Mouse (Mus musculus): ENCODE measurements around the gene Ggt5. TPM values are rescaled to one million over a fixed set of nuclear protein-coding genes. Genes with fewer than 3 reads are reported as not detected.

Ggt5 gene
- polyA plus RNA-seq, 1 experiment from 2014 or later, result 1.2 TPM

DNA sequence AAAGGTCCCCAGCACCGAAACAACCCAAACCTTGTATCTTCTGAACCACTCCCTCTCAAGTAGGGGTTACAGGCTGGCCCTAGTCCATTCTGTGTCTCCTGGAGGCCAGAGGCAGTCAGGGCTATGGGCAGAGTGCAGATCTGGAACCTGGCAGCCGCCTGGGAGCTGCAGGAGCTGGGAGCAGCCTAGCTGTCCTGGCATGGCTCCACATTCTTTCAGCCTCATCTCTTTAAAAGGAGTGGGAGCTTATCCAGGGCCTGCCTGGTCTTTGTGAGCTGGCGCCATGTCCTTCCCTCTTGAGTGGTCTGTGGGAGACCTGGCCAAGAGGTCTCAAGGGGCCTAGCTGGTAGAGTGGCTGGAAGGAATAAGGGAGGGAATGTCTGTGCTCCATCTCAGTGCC is 58.2 kb downstream of the Ggt5 start:
- Histone ChIP-seq H3K9ac (ENCODE audit: low read depth, low read length) (no peak overlapping the region), H3K9me3 (ENCODE audit: control insufficient read depth, low read length) (no peaks in the 10 kb centered on the region), H3K4me3 (ENCODE audit: low read depth, low read length) (no peak overlapping the region), H3K36me3 (ENCODE audit: control insufficient read depth, insufficient read depth, low read length) (peaks cover 17% of the 10 kb centered on the region), H3K4me1 (replicated peaks; ENCODE audit: control insufficient read depth, insufficient read depth, low read length) (peaks cover 9% of the 10 kb centered on the region), H3K27me3 (replicated peaks; ENCODE audit: control insufficient read depth, insufficient read depth, low read length) (no peaks in the 10 kb centered on the region), H3K4me2 (no peak overlapping the region), H3K27ac (ENCODE audit: low read depth, low read length) (no peak overlapping the region)
- DNase-seq (ENCODE audit: low spot score), result no peak
- no peak for ATAC-seq (replicated peaks; ENCODE audit: low FRiP score)
- 91% methylated on average over 3 of the region's 3 CpGs for WGBS

GRCm38 (mm10) chr10:75648091-75648490 is 59.0 kb downstream of the Ggt5 start:
- no peaks in the 10 kb centered on the region for H3K27me3 ChIP-seq (replicated peaks; ENCODE audit: control insufficient read depth, insufficient read depth, low read length)
- H3K4me1 ChIP-seq (replicated peaks; ENCODE audit: control insufficient read depth, insufficient read depth, low read length), result peaks cover 9% of the 10 kb centered on the region
- no peak overlapping the region for H3K4me3 ChIP-seq (ENCODE audit: low read depth, low read length)

DNA sequence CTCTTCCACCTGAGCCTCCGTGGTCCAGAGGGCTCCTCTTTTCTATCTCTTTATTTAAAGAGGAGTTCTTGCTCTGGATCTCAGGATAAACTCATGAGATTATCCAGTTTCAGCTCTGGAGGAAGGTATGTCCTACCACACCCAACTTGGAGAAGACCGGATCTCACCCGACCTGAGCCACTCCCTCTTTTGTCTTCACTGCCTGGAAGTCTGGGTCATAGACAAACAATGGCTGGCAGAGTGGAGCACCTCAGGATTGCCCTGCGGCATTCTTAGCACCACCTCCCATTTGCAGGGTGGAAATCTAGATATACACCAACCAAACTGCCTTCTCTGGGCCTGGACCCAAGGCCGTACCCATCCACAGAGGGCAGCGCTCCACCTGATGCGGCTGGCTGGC is 59.9 kb downstream of the Ggt5 start:
- no peak overlapping the region for H3K27ac ChIP-seq (ENCODE audit: low read depth, low read length)
- no peaks in the 10 kb centered on the region for H3K9me3 ChIP-seq (ENCODE audit: control insufficient read depth, low read length)
- no peak overlapping the region for H3K4me2 ChIP-seq
- no peak overlapping the region for H3K4me3 ChIP-seq (ENCODE audit: low read depth, low read length)
- no peak overlapping the region for H3K9ac ChIP-seq (ENCODE audit: low read depth, low read length)
- H3K4me1 ChIP-seq (replicated peaks; ENCODE audit: control insufficient read depth, insufficient read depth, low read length), result peaks cover under 1% of the 10 kb centered on the region
- ATAC-seq (replicated peaks; ENCODE audit: low FRiP score), result no peak
- WGBS, result 84% methylated on average over 7 of the region's 7 CpGs
- H3K36me3 ChIP-seq (ENCODE audit: control insufficient read depth, insufficient read depth, low read length), result peaks cover 22% of the 10 kb centered on the region
- H3K27me3 ChIP-seq (replicated peaks; ENCODE audit: control insufficient read depth, insufficient read depth, low read length), result no peaks in the 10 kb centered on the region
- no peak for DNase-seq (ENCODE audit: low spot score)

More at GRCm38 (mm10) chr10:75648091-75648490, 59.0 kb downstream of the Ggt5 start:
- WGBS, result 92% methylated on average over 6 of the region's 6 CpGs
- H3K9me3 ChIP-seq (ENCODE audit: control insufficient read depth, low read length), result no peaks in the 10 kb centered on the region
- ATAC-seq (replicated peaks; ENCODE audit: low FRiP score), result no peak
- no peak for DNase-seq (ENCODE audit: low spot score)
- peaks cover 21% of the 10 kb centered on the region for H3K36me3 ChIP-seq (ENCODE audit: control insufficient read depth, insufficient read depth, low read length)
- no peak overlapping the region for H3K27ac ChIP-seq (ENCODE audit: low read depth, low read length)
- H3K9ac ChIP-seq (ENCODE audit: low read depth, low read length), result no peak overlapping the region
- no peak overlapping the region for H3K4me2 ChIP-seq

- 91% methylated on average over 4 of the region's 4 CpGs for WGBS
- Histone ChIP-seq H3K36me3 (ENCODE audit: control insufficient read depth, insufficient read depth, low read length) (peaks cover 24% of the 10 kb centered on the region), H3K4me1 (replicated peaks; ENCODE audit: control insufficient read depth, insufficient read depth, low read length) (no peaks in the 10 kb centered on the region), H3K9me3 (ENCODE audit: control insufficient read depth, low read length) (no peaks in the 10 kb centered on the region), H3K4me3 (ENCODE audit: low read depth, low read length) (no peak overlapping the region), H3K9ac (ENCODE audit: low read depth, low read length) (no peak overlapping the region), H3K4me2 (no peak overlapping the region), H3K27me3 (replicated peaks; ENCODE audit: control insufficient read depth, insufficient read depth, low read length) (no peaks in the 10 kb centered on the region), H3K27ac (ENCODE audit: low read depth, low read length) (no peak overlapping the region)
- no peak for DNase-seq (ENCODE audit: low spot score)
- ATAC-seq (replicated peaks; ENCODE audit: low FRiP score), result no peak
Observed at GRCm38 (mm10) chr10:75649406-75649995, 60.4 kb downstream of the Ggt5 start.

GRCm38 (mm10) chr10:75650306-75650902 is 61.3 kb downstream of the Ggt5 start:
- H3K4me2 ChIP-seq, result no peak overlapping the region
- H3K36me3 ChIP-seq (ENCODE audit: control insufficient read depth, insufficient read depth, low read length), result peaks cover 24% of the 10 kb centered on the region
- WGBS, result 88% methylated on average over 6 of the region's 6 CpGs
- H3K9ac ChIP-seq (ENCODE audit: low read depth, low read length), result no peak overlapping the region
- ATAC-seq (replicated peaks; ENCODE audit: low FRiP score) (no peak), DNase-seq (ENCODE audit: low spot score) (no peak)
- H3K9me3 ChIP-seq (ENCODE audit: control insufficient read depth, low read length), result no peaks in the 10 kb centered on the region
- H3K27me3 ChIP-seq (replicated peaks; ENCODE audit: control insufficient read depth, insufficient read depth, low read length), result no peaks in the 10 kb centered on the region
- H3K27ac ChIP-seq (ENCODE audit: low read depth, low read length), result no peak overlapping the region
- no peak overlapping the region for H3K4me3 ChIP-seq (ENCODE audit: low read depth, low read length)
- no peaks in the 10 kb centered on the region for H3K4me1 ChIP-seq (replicated peaks; ENCODE audit: control insufficient read depth, insufficient read depth, low read length)

DNA sequence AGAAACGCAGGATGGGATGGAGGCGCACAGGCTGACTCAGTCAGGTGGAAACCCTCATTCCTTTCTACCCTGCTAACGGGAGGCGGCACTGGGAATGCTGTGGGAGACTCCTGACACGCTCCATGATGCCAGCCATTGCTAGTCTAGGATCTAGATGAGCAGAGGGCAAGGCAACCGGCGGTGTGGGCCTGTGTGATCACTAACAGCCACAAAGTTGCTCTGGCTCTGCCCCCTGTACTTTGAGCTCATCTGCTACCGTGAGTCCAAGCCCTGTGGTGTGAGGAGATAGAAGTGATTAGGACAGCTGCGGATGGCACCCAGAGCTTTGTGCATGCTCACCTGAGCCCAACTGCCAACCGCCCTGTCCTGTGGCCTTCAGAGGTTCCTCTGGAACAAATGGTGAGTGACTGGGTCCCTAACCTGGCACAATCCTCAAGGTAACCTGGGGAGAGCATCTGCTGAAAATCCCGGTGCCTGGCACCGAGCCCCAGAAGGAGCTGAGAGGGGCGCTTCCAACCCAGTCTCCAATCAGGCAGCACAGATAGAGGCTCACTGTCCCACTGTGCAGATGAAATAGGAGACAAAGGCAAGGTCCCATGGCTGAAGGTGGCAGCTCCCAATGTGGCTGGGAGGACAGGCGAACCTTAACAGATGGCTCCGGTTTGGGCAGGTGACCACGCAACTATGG is 62.4 kb downstream of the Ggt5 start:
- H3K36me3 ChIP-seq (ENCODE audit: control insufficient read depth, insufficient read depth, low read length), result peaks cover 32% of the 10 kb centered on the region
- ATAC-seq (replicated peaks; ENCODE audit: low FRiP score) (no peak), DNase-seq (ENCODE audit: low spot score) (no peak)
- no peak overlapping the region for H3K9ac ChIP-seq (ENCODE audit: low read depth, low read length)
- WGBS, result 91% methylated on average over 16 of the region's 16 CpGs
- no peaks in the 10 kb centered on the region for H3K4me1 ChIP-seq (replicated peaks; ENCODE audit: control insufficient read depth, insufficient read depth, low read length)
- H3K27me3 ChIP-seq (replicated peaks; ENCODE audit: control insufficient read depth, insufficient read depth, low read length), result no peaks in the 10 kb centered on the region
- no peak overlapping the region for H3K4me3 ChIP-seq (ENCODE audit: low read depth, low read length)
- no peaks in the 10 kb centered on the region for H3K9me3 ChIP-seq (ENCODE audit: control insufficient read depth, low read length)
- no peak overlapping the region for H3K4me2 ChIP-seq
- no peak overlapping the region for H3K27ac ChIP-seq (ENCODE audit: low read depth, low read length)

DNA sequence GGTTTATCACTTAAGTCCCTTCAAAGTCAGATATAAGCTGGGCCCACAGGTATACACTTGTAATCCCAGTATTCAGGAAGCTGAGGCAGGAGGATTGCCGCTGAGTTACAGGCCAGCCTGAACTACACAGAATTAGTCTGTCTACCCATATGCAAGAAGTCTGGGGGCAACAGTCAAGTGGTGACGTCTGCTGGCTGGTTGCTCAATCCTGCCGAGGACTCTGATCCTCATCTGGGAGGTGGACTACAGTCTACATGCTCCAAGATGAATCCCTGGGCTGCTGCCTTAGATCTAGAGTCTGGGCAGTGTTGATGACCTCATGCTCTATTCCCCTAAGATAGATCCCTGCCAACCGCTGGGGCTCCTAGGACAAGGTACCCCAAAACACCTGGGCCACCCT is 64.9 kb downstream of the Ggt5 start:
- Histone ChIP-seq H3K27ac (ENCODE audit: low read depth, low read length) (no peak overlapping the region), H3K4me3 (ENCODE audit: low read depth, low read length) (no peak overlapping the region), H3K9me3 (ENCODE audit: control insufficient read depth, low read length) (no peaks in the 10 kb centered on the region), H3K27me3 (replicated peaks; ENCODE audit: control insufficient read depth, insufficient read depth, low read length) (no peaks in the 10 kb centered on the region), H3K9ac (ENCODE audit: low read depth, low read length) (no peak overlapping the region), H3K4me2 (no peak overlapping the region), H3K36me3 (ENCODE audit: control insufficient read depth, insufficient read depth, low read length) (peaks cover 47% of the 10 kb centered on the region), H3K4me1 (replicated peaks; ENCODE audit: control insufficient read depth, insufficient read depth, low read length) (no peaks in the 10 kb centered on the region)
- ATAC-seq (replicated peaks; ENCODE audit: low FRiP score) (no peak), DNase-seq (ENCODE audit: low spot score) (no peak)
- 87% methylated on average over 4 of the region's 4 CpGs for WGBS

DNA sequence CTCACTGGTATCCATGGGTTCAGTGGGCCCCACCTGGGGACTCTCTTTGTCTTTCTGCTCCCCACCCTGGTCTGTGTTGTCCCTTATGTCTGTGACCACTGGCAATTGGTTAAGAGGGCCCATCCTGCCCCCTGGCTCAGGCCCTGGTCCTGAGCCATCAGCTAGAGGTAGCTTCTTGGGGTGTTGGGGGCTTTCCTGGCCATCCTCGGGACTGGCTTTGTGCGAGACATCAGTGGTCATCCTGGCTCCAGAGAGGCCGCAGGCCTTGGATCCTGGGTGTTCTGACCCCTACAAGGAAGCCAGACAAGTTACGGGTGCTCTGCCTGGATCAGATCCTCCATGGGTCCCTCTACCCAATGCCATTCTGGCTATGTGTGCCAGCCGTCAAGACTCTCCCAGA is 68.0 kb downstream of the Ggt5 start:
- DNase-seq (ENCODE audit: low spot score) (no peak), ATAC-seq (replicated peaks; ENCODE audit: low FRiP score) (no peak)
- H3K9me3 ChIP-seq (ENCODE audit: control insufficient read depth, low read length), result no peaks in the 10 kb centered on the region
- H3K4me3 ChIP-seq (ENCODE audit: low read depth, low read length), result no peak overlapping the region
- H3K4me2 ChIP-seq, result no peak overlapping the region
- no peaks in the 10 kb centered on the region for H3K4me1 ChIP-seq (replicated peaks; ENCODE audit: control insufficient read depth, insufficient read depth, low read length)
- 93% methylated on average over 5 of the region's 5 CpGs for WGBS
- no peak overlapping the region for H3K9ac ChIP-seq (ENCODE audit: low read depth, low read length)
- H3K36me3 ChIP-seq (ENCODE audit: control insufficient read depth, insufficient read depth, low read length), result peaks cover 51% of the 10 kb centered on the region
- no peak overlapping the region for H3K27ac ChIP-seq (ENCODE audit: low read depth, low read length)
- H3K27me3 ChIP-seq (replicated peaks; ENCODE audit: control insufficient read depth, insufficient read depth, low read length), result no peaks in the 10 kb centered on the region

GRCm38 (mm10) chr10:75657772-75658171 is 68.6 kb downstream of the Ggt5 start:
- Histone ChIP-seq H3K9ac (ENCODE audit: low read depth, low read length) (no peak overlapping the region), H3K27me3 (replicated peaks; ENCODE audit: control insufficient read depth, insufficient read depth, low read length) (no peaks in the 10 kb centered on the region), H3K4me3 (ENCODE audit: low read depth, low read length) (no peak overlapping the region), H3K27ac (ENCODE audit: low read depth, low read length) (no peak overlapping the region), H3K4me2 (no peak overlapping the region), H3K36me3 (ENCODE audit: control insufficient read depth, insufficient read depth, low read length) (peaks cover 51% of the 10 kb centered on the region), H3K4me1 (replicated peaks; ENCODE audit: control insufficient read depth, insufficient read depth, low read length) (no peaks in the 10 kb centered on the region), H3K9me3 (ENCODE audit: control insufficient read depth, low read length) (no peaks in the 10 kb centered on the region)
- WGBS, result 97% methylated on average over 7 of the region's 7 CpGs
- DNase-seq (ENCODE audit: low spot score) (no peak), ATAC-seq (replicated peaks; ENCODE audit: low FRiP score) (no peak)
